Mouse (Mus musculus) CH12.LX (cell line): ENCODE measurements around the gene Tssk2. TPM values are rescaled to one million over a fixed set of nuclear protein-coding genes. Genes with fewer than 3 reads are reported as not detected.

Source experiments
- DNase-seq: peaks from one replicate; pipeline ENCODE4 v3.0.0-alpha.2; 2013; ENCODE audit errors: extremely low read depth
- H3K27ac ChIP-seq: 2 replicates; pipeline ENCODE4 v1.5.1; 2012; ENCODE audit warnings: low read depth, mild to moderate bottlenecking, control low read depth, moderate library complexity; ENCODE audit not compliant: insufficient read depth
- H3K27me3 ChIP-seq: replicated peaks from 2 replicates; pipeline ENCODE3; 2012; ENCODE audit warnings: inconsistent platforms
- H3K36me3 ChIP-seq, 2 experiments: replicated peaks in 1 of 2; 2 replicates each; pipeline versions ENCODE3 to v1.6.1; 2012; ENCODE audit warnings: inconsistent platforms in 1 of 2, low read length in 1 of 2, mild to moderate bottlenecking in 1 of 2, mixed read lengths in 1 of 2, moderate library complexity in 1 of 2; ENCODE audit not compliant: control insufficient read depth in 1 of 2, insufficient read depth in 1 of 2
- H3K4me1 ChIP-seq, 2 experiments: 2 replicates each; pipeline ENCODE4 v1.6.1; 2012; ENCODE audit warnings: inconsistent platforms in 1 of 2, moderate library complexity in 1 of 2; ENCODE audit not compliant: insufficient read depth in 2 of 2, control insufficient read depth in 1 of 2
- H3K4me2 ChIP-seq: 2 replicates; pipeline ENCODE4 v1.6.1; 2012; ENCODE audit warnings: low read depth, mild to moderate bottlenecking, control low read depth; ENCODE audit not compliant: poor library complexity, insufficient read depth, severe bottlenecking
- H3K4me3 ChIP-seq, 3 experiments: fragments of 150-350 bp in 1 of 3; sonication (generic) in 1 of 3; replicated peaks in 1 of 3; 2 replicates each; pipeline versions ENCODE3 to v1.5.1; 2011 to 2012; ENCODE audit warnings: low read depth in 2 of 3, low read length in 2 of 3, mild to moderate bottlenecking in 2 of 3, moderate library complexity in 2 of 3, control low read depth in 1 of 3, improper control_type of control experiment in 1 of 3, inconsistent platforms in 1 of 3, mixed read lengths in 1 of 3; ENCODE audit not compliant: poor library complexity in 1 of 3
- H3K79me2 ChIP-seq: replicated peaks from 2 replicates; pipeline ENCODE4 v1.6.1; 2012; ENCODE audit warnings: mild to moderate bottlenecking, moderate library complexity; ENCODE audit not compliant: control insufficient read depth, poor library complexity, insufficient read depth, severe bottlenecking; ENCODE audit errors: extremely low read depth
- H3K9ac ChIP-seq: 2 replicates; pipeline ENCODE4 v1.6.1; 2012; ENCODE audit warnings: low read depth, mild to moderate bottlenecking, control low read depth, moderate library complexity; ENCODE audit not compliant: insufficient read depth
- H3K9me3 ChIP-seq: replicated peaks from 2 replicates; pipeline ENCODE3; 2012; ENCODE audit warnings: low read length, inconsistent platforms, mixed read lengths
- BHLHE40 ChIP-seq: IDR thresholded peaks from 2 replicates; pipeline ENCODE4 v1.6.1; 2011; ENCODE audit warnings: mild to moderate bottlenecking, low read depth, low read length, improper control_type of control experiment
- CHD1 ChIP-seq: IDR thresholded peaks from 2 replicates; pipeline ENCODE4 v1.6.1; 2012; ENCODE audit warnings: low read depth, low read length, improper control_type of control experiment, inconsistent platforms
- CHD2 ChIP-seq: IDR thresholded peaks from 2 replicates; pipeline ENCODE4 v1.6.1; 2011; ENCODE audit warnings: low read length, improper control_type of control experiment
- CTCF ChIP-seq, 2 experiments: IDR thresholded peaks in 1 of 2; conservative IDR thresholded peaks in 1 of 2; 2 replicates each; pipeline ENCODE4 v1.5.1; 2011 to 2012; ENCODE audit warnings: low read depth in 2 of 2, low read length in 2 of 2, improper control_type of control experiment in 1 of 2, inconsistent platforms in 1 of 2, mild to moderate bottlenecking in 1 of 2, moderate library complexity in 1 of 2
- EP300 ChIP-seq: IDR thresholded peaks from 2 replicates; pipeline ENCODE4 v1.6.1; 2011; ENCODE audit warnings: low read length, improper control_type of control experiment
- ETS1 ChIP-seq: conservative IDR thresholded peaks from 2 replicates; pipeline ENCODE4 v1.6.1; 2012; ENCODE audit warnings: low read depth, mild to moderate bottlenecking, inconsistent platforms, low read length, improper control_type of control experiment, moderate library complexity
- GABPA ChIP-seq: IDR thresholded peaks from 2 replicates; pipeline ENCODE4 v1.6.1; 2012; ENCODE audit warnings: low read depth, low read length, improper control_type of control experiment, inconsistent platforms; ENCODE audit not compliant: insufficient replicate concordance
- IRF4 ChIP-seq: IDR thresholded peaks from 2 replicates; pipeline ENCODE4 v1.6.1; 2014; ENCODE audit warnings: low read depth, mild to moderate bottlenecking, inconsistent platforms, low read length, improper control_type of control experiment
- JUN ChIP-seq: IDR thresholded peaks from 2 replicates; pipeline ENCODE4 v1.6.1; 2011; ENCODE audit warnings: low read depth, mild to moderate bottlenecking, low read length, improper control_type of control experiment, moderate library complexity; ENCODE audit not compliant: insufficient read depth
- MAFK ChIP-seq: IDR thresholded peaks from 2 replicates; pipeline ENCODE4 v1.6.1; 2011; ENCODE audit warnings: low read length, improper control_type of control experiment; ENCODE audit not compliant: insufficient replicate concordance
- MAX ChIP-seq: IDR thresholded peaks from 2 replicates; pipeline ENCODE4 v1.6.1; 2011; ENCODE audit warnings: low read length, improper control_type of control experiment
- MAZ ChIP-seq: IDR thresholded peaks from 2 replicates; pipeline ENCODE4 v1.6.1; 2012; ENCODE audit warnings: low read depth, mild to moderate bottlenecking, inconsistent platforms, low read length, improper control_type of control experiment, moderate library complexity
- MEF2A ChIP-seq: IDR thresholded peaks from 2 replicates; pipeline ENCODE4 v1.6.1; 2014; ENCODE audit warnings: low read depth, mild to moderate bottlenecking, inconsistent platforms, low read length, improper control_type of control experiment, borderline replicate concordance
- MXI1 ChIP-seq: IDR thresholded peaks from 2 replicates; pipeline ENCODE4 v1.6.1; 2011; ENCODE audit warnings: mild to moderate bottlenecking, low read depth, low read length, improper control_type of control experiment
- MYC ChIP-seq: IDR thresholded peaks from 2 replicates; pipeline ENCODE4 v1.6.1; 2011; ENCODE audit warnings: low read depth, mild to moderate bottlenecking, improper control_type of control experiment, low read length
- NELFE ChIP-seq: IDR thresholded peaks from 2 replicates; pipeline ENCODE4 v1.6.1; 2011; ENCODE audit warnings: low read depth, low read length, improper control_type of control experiment
- PAX5 ChIP-seq: IDR thresholded peaks from 2 replicates; pipeline ENCODE4 v1.6.1; 2012; ENCODE audit warnings: low read length, inconsistent platforms, mixed read lengths
- RAD21 ChIP-seq: IDR thresholded peaks from 2 replicates; pipeline ENCODE4 v1.6.1; 2011; ENCODE audit warnings: low read depth, mild to moderate bottlenecking, low read length, improper control_type of control experiment, moderate library complexity
- RCOR1 ChIP-seq: conservative IDR thresholded peaks from 2 replicates; pipeline ENCODE4 v1.6.1; 2012; ENCODE audit warnings: low read depth, mild to moderate bottlenecking, inconsistent platforms, low read length, improper control_type of control experiment
- SMC3 ChIP-seq: IDR thresholded peaks from 2 replicates; pipeline ENCODE4 v1.6.1; 2011; ENCODE audit warnings: low read depth, low read length, improper control_type of control experiment
- TBP ChIP-seq: conservative IDR thresholded peaks from 2 replicates; pipeline ENCODE4 v1.6.1; 2011; ENCODE audit warnings: low read depth, low read length, improper control_type of control experiment
- USF1 ChIP-seq: IDR thresholded peaks from 2 replicates; pipeline ENCODE4 v1.6.1; 2014; ENCODE audit warnings: low read depth, mild to moderate bottlenecking, inconsistent platforms, low read length, improper control_type of control experiment
- USF2 ChIP-seq: conservative IDR thresholded peaks from 2 replicates; pipeline ENCODE4 v1.6.1; 2011; ENCODE audit warnings: low read depth, low read length, improper control_type of control experiment
- ZC3H11A ChIP-seq: IDR thresholded peaks from 2 replicates; pipeline ENCODE4 v1.6.1; 2012; ENCODE audit warnings: low read depth, mild to moderate bottlenecking, inconsistent platforms, low read length, improper control_type of control experiment
- ZKSCAN1 ChIP-seq: IDR thresholded peaks from 2 replicates; pipeline ENCODE4 v1.6.1; 2012; ENCODE audit warnings: low read depth, inconsistent platforms, low read length, improper control_type of control experiment, borderline replicate concordance
- ZMIZ1 ChIP-seq: IDR thresholded peaks from 2 replicates; pipeline ENCODE4 v1.6.1; 2012; ENCODE audit warnings: low read depth, mild to moderate bottlenecking, inconsistent platforms, low read length, improper control_type of control experiment
- ZNF384 ChIP-seq: IDR thresholded peaks from 2 replicates; pipeline ENCODE4 v1.6.1; 2012; ENCODE audit warnings: low read depth, low read length, improper control_type of control experiment, inconsistent platforms
- dilution Hi-C: fragments of 300-500 bp; cut with MboI; formaldehyde crosslinking; loops from 2 replicates; pipeline ENCODE4 v1.14.3; 2020; ENCODE audit warnings: low sequenced_read_pairs; ENCODE audit not compliant: extremely low pct_unique_long_range_greater_than_20kb, extremely low pct_ligation_motif_present
- in situ Hi-C: fragments of 300-500 bp; cut with MboI; formaldehyde crosslinking; loops from 3 replicates; pipeline ENCODE4 v1.14.3; 2019; ENCODE audit warnings: low sequenced_read_pairs, low pct_ligation_motif_present, low pct_unique_long_range_greater_than_20kb, mixed read lengths
- polyA plus RNA-seq: library from polyadenylated mRNA; unstranded; fragments of >175 nt; gene quantifications from 2 replicates; pipeline ENCODE4 v1.2.1, GENCODE M21; 2012; ENCODE audit warnings: low read depth; ENCODE audit not compliant: insufficient read length
- total RNA-seq, 2 experiments: library from RNA; depleted of rRNA; stranded (reverse); fragments of 300-350 nt in 1 of 2; fragments of >200 nt in 1 of 2; gene quantifications; 2 replicates each; pipeline ENCODE4 v1.2.3; 2012 to 2014

Tssk2 gene
- total and polyA plus RNA-seq, 3 experiments = 0.21 TPM; not detected in 2

DNA sequence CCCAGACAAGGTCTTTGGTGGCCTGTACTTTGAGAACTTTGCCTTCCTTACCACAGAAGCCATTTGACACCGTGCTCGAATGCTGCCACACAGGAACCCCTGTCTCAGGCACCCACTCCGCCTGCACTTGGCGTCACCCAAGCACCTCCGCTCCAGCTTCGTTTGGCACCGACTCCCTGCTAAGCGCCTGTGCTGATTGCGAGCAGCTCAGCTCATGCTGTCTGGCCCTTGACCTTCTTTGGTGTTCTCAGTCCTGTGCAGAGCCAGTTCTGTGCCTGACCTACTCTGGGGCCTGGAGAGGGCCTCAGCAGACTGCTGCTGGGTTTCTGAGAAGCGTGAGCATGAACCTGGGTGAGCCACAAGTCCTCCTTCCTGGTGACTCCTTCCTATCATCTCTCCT is 38.3 kb downstream of the Tssk2 start:
- dilution Hi-C loops (no loop called here), in situ Hi-C loops (no loop called here)
- no peak overlapping the region for H3K4me2 ChIP-seq

GRCm38 (mm10) chr16:17938187-17938586 is 39.8 kb downstream of the Tssk2 start:
- no peaks in the 10 kb centered on the region for H3K9me3 ChIP-seq
- no peaks in the 10 kb centered on the region for H3K79me2 ChIP-seq
- no peak overlapping the region for H3K9ac ChIP-seq
- peaks cover 59% of the 10 kb centered on the region for H3K27me3 ChIP-seq
- no peak overlapping the region for H3K27ac ChIP-seq
- DNase-seq = no peak
- in situ Hi-C loops = no loop called here
- H3K4me1 ChIP-seq = peaks cover 0 to 9% of the 10 kb centered on the region in 2 experiments; a peak in 2 of 4 replicates
- dilution Hi-C loops = no loop called here
- peak overlapping the region; percentile 47 for H3K4me2 ChIP-seq
- TF ChIP-seq ETS1 (no peak), JUN (no peak), PAX5 (no peak), SMC3 (no peak), CTCF (conservative IDR thresholded peaks at IDR 0.05 in 1 of 2, IDR thresholded peaks at IDR 0.05 in 1 of 2; ENCODE audit: low read depth in 2 of 2, low read length in 2 of 2) (no peak), MAX (no peak), MXI1 (no peak), ZMIZ1 (no peak), USF2 (no peak), ZKSCAN1 (no peak), MAFK (no peak), MEF2A (no peak), MAZ (no peak), IRF4 (no peak), RCOR1 (no peak), EP300 (no peak), ZNF384 (no peak), BHLHE40 (no peak), MYC (no peak), GABPA (no peak)
- no peak overlapping the region for H3K4me3 ChIP-seq
- no peaks in the 10 kb centered on the region for H3K36me3 ChIP-seq

More for the DNA sequence above, 38.3 kb downstream of the Tssk2 start:
- TF ChIP-seq ZKSCAN1 (no peak), TBP (no peak), MEF2A (no peak), GABPA (no peak), CHD1 (no peak), EP300 (no peak), ZC3H11A (no peak), RAD21 (no peak), CTCF (conservative IDR thresholded peaks at IDR 0.05 in 1 of 2, IDR thresholded peaks at IDR 0.05 in 1 of 2; ENCODE audit: low read depth in 2 of 2, low read length in 2 of 2) (no peak), USF2 (no peak), MAZ (no peak), MAFK (no peak), IRF4 (no peak), MYC (no peak), CHD2 (no peak), NELFE (no peak), ZNF384 (no peak), USF1 (no peak)
- peaks cover 51% of the 10 kb centered on the region for H3K27me3 ChIP-seq
- DNase-seq = no peak
- no peaks in the 10 kb centered on the region for H3K79me2 ChIP-seq
- no peaks in the 10 kb centered on the region for H3K9me3 ChIP-seq
- H3K27ac ChIP-seq = no peak overlapping the region
- peaks cover 0 to 9% of the 10 kb centered on the region in 2 experiments; a peak in 2 of 4 replicates for H3K4me1 ChIP-seq
- no peak overlapping the region for H3K4me3 ChIP-seq
- no peaks in the 10 kb centered on the region for H3K36me3 ChIP-seq
- H3K9ac ChIP-seq = no peak overlapping the region
